Mouse (Mus musculus) heart, embryonic 14.5 days (tissue): ENCODE data around the gene Zfp94. TPM values are rescaled to one million over a fixed set of nuclear protein-coding genes. Genes with fewer than 3 reads are reported as not detected.

ENCODE experiments used
- ATAC-seq: fragments of 200-750 bp; cut with Nextera tagmentation; 2 replicates; pipeline ENCODE4 v1.8.0; 2017; ENCODE audit warnings: low read depth, moderate TSS enrichment; ENCODE audit not compliant: insufficient number of reproducible peaks, insufficient read depth, low FRiP score
- H3K27ac ChIP-seq, 2 experiments: fragments of 200-500 bp in 1 of 2; fragments of 300-500 bp in 1 of 2; sonication (generic) in 1 of 2; replicated peaks in 1 of 2; 2 replicates each; pipeline ENCODE4 v1.5.1; 2012 to 2014; ENCODE audit warnings: low read depth in 2 of 2, low read length in 2 of 2, control low read depth in 1 of 2, mild to moderate bottlenecking in 1 of 2, mixed read lengths in 1 of 2; ENCODE audit not compliant: control insufficient read depth in 1 of 2, insufficient read depth in 1 of 2
- H3K27me3 ChIP-seq: fragments of 300-500 bp; sonication (generic); 2 replicates; pipeline ENCODE4 v1.6.1; 2014; ENCODE audit warnings: mild to moderate bottlenecking, low read length, control low read depth; ENCODE audit not compliant: control insufficient read depth, insufficient read depth
- H3K36me3 ChIP-seq: fragments of 300-500 bp; sonication (generic); 2 replicates; pipeline ENCODE4 v1.6.1; 2014; ENCODE audit warnings: mild to moderate bottlenecking, control low read depth, low read length, mixed read lengths; ENCODE audit not compliant: control insufficient read depth, insufficient read depth
- H3K4me1 ChIP-seq, 2 experiments: fragments of 200-500 bp in 1 of 2; fragments of 300-500 bp in 1 of 2; sonication (generic) in 1 of 2; 2 replicates each; pipeline ENCODE4 v1.6.1; 2012 to 2014; ENCODE audit warnings: low read length in 2 of 2, control low read depth in 1 of 2, mixed read lengths in 1 of 2; ENCODE audit not compliant: control insufficient read depth in 2 of 2, insufficient read depth in 2 of 2
- H3K4me2 ChIP-seq: fragments of 300-500 bp; sonication (generic); 2 replicates; pipeline ENCODE4 v1.6.1; 2014; ENCODE audit warnings: mild to moderate bottlenecking, low read length
- H3K4me3 ChIP-seq, 2 experiments: fragments of 200-500 bp in 1 of 2; fragments of 300-500 bp in 1 of 2; sonication (generic) in 1 of 2; 2 replicates each; pipeline ENCODE4 v1.5.1; 2012 to 2014; ENCODE audit warnings: low read length in 2 of 2, mild to moderate bottlenecking in 2 of 2, control low read depth in 1 of 2, low read depth in 1 of 2, moderate library complexity in 1 of 2; ENCODE audit not compliant: control insufficient read depth in 1 of 2, insufficient read depth in 1 of 2
- H3K9ac ChIP-seq: fragments of 300-500 bp; sonication (generic); 2 replicates; pipeline ENCODE4 v1.6.1; 2014; ENCODE audit warnings: mild to moderate bottlenecking, low read length
- H3K9me3 ChIP-seq: fragments of 300-500 bp; sonication (generic); 2 replicates; pipeline ENCODE4 v1.6.1; 2016; ENCODE audit warnings: low read length, control low read depth; ENCODE audit not compliant: control insufficient read depth
- WGBS: fragments of 180-500 bp; shearing (Covaris S2); extraction: QIAGEN DNeasy Blood & Tissue Kit; methylation state at CpG from one replicate; pipeline ENCODE4 v1.1.7; 2014; 5-methylcytosine and 5-hydroxymethylcytosine counted together
- polyA plus RNA-seq: library from polyadenylated mRNA; unstranded; fragments of >200 nt; fragmentation: Nextera tagmentation; extraction: Ambion mirVana; gene quantifications from 2 replicates; pipeline ENCODE4 v1.2.1, GENCODE M21; 2014

The Zfp94 gene
- polyA plus RNA-seq, 1 experiment from 2014 or later, result 4.5 TPM

DNA sequence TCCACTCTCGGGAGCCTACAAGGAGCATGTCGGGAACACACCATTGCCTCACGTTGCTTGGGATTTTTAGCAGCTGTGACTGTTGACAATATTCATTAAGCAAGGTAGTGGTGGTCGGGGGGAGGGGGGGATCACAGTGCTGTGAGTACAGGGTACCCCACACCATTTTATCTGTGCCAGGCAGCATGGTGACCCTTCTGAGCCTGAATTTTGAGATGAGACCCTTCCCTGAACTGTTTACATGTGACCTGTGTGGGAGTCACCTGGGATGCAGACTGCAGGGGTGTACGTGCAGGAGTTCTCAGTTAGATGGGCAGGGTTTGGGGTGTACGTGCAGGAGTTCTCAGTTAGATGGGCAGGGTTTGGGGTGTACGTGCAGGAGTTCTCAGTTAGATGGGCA lies 20.1 kb downstream of the Zfp94 start:
- WGBS, result 90% methylated on average over 7 of the region's 7 CpGs
- no peaks in the 10 kb centered on the region for H3K9me3 ChIP-seq
- peaks cover 5 to 16% of the 10 kb centered on the region in 2 experiments; a peak in 3 of 4 replicates for H3K4me1 ChIP-seq
- no peak overlapping the region for H3K4me3 ChIP-seq
- H3K36me3 ChIP-seq, result peaks cover 58% of the 10 kb centered on the region
- no peaks in the 10 kb centered on the region for H3K27me3 ChIP-seq
- no peak overlapping the region for H3K9ac ChIP-seq
- no peak overlapping the region for H3K27ac ChIP-seq
- ATAC-seq, result no peak
- H3K4me2 ChIP-seq, result no peak overlapping the region

DNA sequence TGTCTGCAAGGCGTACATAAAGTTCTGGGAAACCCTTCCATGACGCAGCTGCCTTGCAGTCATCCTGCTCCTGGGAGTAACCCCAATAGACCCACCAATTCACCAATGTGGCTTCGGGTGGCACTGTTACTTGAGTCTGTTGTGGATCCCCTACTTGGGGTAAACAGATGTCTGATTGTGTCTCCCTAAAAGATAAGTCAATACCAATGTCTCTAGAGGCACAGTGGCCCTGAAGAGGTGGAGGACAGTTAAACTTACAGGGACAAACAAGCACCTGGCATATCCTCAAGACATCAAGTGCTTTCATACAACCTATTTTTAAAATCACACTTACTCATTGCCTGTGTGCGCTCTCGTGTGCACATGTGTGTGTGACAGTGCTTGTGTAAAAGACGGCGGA lies 21.1 kb downstream of the Zfp94 start:
- no peak overlapping the region for H3K9ac ChIP-seq
- no peaks in the 10 kb centered on the region for H3K9me3 ChIP-seq
- WGBS, result 95% methylated on average over 7 of the region's 7 CpGs
- peaks cover 68% of the 10 kb centered on the region for H3K36me3 ChIP-seq
- H3K27me3 ChIP-seq, result no peaks in the 10 kb centered on the region
- no peak for ATAC-seq
- peaks cover 3 to 12% of the 10 kb centered on the region in 2 experiments; a peak in 3 of 4 replicates for H3K4me1 ChIP-seq
- H3K4me2 ChIP-seq, result no peak overlapping the region
- H3K4me3 ChIP-seq, result no peak overlapping the region
- no peak overlapping the region for H3K27ac ChIP-seq

DNA sequence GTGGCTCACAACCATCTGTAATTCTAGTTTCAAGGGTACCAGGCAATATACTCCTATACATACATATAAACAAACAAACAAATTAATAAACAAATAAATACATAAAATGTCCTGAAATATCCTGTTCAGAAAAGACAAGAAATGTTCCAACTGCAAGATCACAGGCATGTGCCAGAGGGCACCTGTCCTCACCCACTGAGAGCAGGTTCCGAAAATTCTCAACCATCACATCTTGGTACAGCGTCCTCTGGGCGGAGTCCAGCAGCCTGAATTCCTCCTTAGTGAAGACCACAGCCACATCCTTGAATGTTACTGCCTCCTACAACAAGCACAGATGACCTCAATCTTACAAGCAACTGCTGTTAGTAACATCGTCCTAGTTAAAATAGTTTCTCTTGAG lies 21.7 kb downstream of the Zfp94 start:
- Histone ChIP-seq H3K4me3 (no peak overlapping the region), H3K9me3 (no peaks in the 10 kb centered on the region), H3K9ac (no peak overlapping the region), H3K36me3 (peaks cover 74% of the 10 kb centered on the region), H3K27me3 (no peaks in the 10 kb centered on the region), H3K4me1 (peaks cover 0 to 9% of the 10 kb centered on the region in 2 experiments; a peak in 1 of 4 replicates), H3K27ac (no peak overlapping the region), H3K4me2 (no peak overlapping the region)
- ATAC-seq, result no peak
- WGBS, result 98% methylated on average over 4 of the region's 4 CpGs

DNA sequence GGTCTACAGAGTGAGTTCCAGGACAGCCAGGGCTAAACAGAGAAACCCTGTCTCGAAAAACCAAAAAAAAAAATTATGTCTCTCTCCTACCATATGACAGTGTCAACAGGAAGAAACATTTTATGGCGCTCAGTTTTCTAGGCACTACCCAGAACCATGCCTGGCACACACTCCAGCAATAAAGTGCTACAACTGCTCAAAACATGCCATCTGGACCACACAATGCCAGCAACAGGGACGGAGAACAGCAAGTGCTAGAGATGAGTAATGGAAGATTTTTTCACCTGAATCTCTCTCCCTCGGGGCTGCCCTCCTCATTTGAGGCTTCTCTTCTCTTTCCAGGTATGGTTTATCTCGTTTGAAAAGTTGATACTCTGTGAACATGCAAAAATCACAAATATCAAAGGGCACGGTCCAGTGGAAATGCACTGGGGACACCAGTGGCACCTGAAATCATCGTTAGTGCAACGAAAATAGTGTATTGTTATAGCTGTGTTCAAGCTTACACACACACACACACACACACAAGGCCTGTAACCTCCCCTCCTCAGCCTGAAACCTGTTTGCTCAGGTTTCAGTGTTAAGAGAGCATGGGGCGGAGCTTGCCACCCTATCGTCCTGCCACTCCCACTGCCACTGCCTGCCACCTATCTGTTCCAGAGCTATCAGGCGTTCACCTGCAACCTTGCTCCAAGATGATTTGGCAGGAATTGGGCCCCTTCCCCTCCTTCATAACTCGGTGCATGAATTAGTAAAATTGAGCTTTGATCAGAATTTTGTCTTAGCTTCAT lies 23.2 kb downstream of the Zfp94 start:
- no peaks in the 10 kb centered on the region for H3K9me3 ChIP-seq
- H3K27ac ChIP-seq, result no peak overlapping the region
- no peak overlapping the region for H3K4me2 ChIP-seq
- no peak overlapping the region for H3K4me3 ChIP-seq
- WGBS, result 84% methylated on average over 12 of the region's 12 CpGs
- H3K9ac ChIP-seq, result no peak overlapping the region
- H3K4me1 ChIP-seq, result peaks cover 0 to 6% of the 10 kb centered on the region in 2 experiments; a peak in 1 of 4 replicates
- no peaks in the 10 kb centered on the region for H3K27me3 ChIP-seq
- H3K36me3 ChIP-seq, result peaks cover 77% of the 10 kb centered on the region
- no peak for ATAC-seq

DNA sequence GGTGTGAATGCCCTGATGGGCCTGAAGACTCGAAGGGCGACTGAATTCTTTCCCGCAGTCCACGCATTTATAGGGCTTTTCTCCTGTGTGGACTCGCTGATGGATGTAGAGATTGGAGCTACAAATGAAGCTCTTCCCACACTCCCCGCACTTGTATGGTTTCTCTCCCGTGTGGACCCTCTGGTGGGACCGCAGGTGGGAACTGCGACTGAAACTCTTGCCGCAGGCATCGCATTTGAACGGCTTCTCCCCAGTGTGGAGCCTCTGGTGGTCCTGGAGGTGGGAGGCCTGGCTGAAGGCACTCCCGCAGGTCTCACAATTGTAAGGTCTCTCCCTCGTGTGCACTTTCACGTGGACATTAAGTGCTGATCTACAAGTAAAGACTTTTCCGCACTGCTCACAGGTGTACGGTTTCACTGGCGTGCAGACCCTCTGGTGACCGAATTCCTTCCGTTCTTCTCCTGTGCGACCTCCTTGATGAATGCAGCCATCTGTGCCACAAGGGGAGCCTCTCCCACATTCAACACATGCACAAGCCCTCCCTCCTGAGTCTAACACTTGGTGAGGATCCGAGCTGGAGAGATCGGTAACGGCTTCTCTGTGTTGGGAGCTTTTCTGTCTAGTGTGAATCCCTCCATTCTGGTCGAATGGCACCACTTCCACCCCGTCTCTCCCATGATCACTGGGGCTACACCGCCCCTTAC lies 24.9 kb downstream of the Zfp94 start:
- no peak for ATAC-seq
- 85% methylated on average over 27 of the region's 27 CpGs for WGBS

DNA sequence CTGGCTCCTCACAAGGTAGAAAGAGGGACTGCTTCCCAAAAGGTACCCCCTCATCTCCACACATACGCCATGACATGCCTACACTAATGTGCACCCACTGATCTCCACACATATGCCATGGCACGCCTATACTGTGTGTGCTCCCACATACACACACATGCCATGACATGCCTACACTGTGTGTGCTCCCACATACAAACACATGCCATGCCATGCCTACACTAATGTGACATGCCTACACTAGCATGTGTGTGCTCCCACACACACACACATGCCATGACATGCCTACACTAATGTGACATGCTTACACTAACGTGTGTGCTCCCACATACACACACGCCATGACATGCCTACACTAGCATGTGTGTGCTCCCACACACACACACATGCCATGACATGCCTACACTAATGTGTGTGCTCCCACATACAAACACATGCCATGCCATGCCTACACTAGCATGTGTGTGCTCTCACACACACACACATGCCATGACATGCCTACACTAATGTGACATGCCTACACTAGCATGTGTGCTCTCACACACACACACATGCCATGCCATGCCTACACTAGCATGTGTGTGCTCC lies 26.3 kb downstream of the Zfp94 start:
- no peak overlapping the region for H3K4me3 ChIP-seq
- H3K9ac ChIP-seq, result no peak overlapping the region
- no peaks in the 10 kb centered on the region for H3K27me3 ChIP-seq
- WGBS, result 92% methylated on average over 4 of the region's 4 CpGs
- no peak for ATAC-seq
- H3K9me3 ChIP-seq, result no peaks in the 10 kb centered on the region
- H3K27ac ChIP-seq, result no peak overlapping the region
- no peaks in the 10 kb centered on the region for H3K4me1 ChIP-seq
- no peak overlapping the region for H3K4me2 ChIP-seq
- H3K36me3 ChIP-seq, result peaks cover 57% of the 10 kb centered on the region

More for the DNA sequence above, 24.9 kb downstream of the Zfp94 start:
- Histone ChIP-seq H3K27ac (no peak overlapping the region), H3K27me3 (no peaks in the 10 kb centered on the region), H3K4me3 (no peak overlapping the region), H3K4me1 (no peaks in the 10 kb centered on the region), H3K9ac (no peak overlapping the region), H3K9me3 (no peaks in the 10 kb centered on the region), H3K4me2 (no peak overlapping the region), H3K36me3 (peaks cover 70% of the 10 kb centered on the region)

DNA sequence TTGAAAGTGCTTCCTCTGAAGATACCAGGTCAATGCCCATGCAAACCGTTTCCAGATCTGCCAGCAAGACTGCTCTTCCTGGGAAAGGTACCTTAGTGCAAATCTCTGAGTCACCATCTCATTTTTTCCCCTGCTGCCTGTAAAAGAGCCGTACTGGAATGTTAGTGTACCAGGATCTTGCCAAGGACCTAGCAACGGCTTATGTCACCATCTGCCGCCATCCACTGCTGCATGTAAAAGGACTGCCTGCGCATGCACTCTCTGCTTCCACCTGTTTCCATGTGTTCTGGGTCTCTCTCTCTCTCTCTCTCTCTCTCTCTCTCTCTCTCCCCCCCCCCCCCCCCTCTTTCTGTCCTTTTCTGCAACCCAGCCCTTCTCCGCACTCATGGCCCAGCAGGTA lies 28.0 kb downstream of the Zfp94 start:
- no peak overlapping the region for H3K4me3 ChIP-seq
- no peaks in the 10 kb centered on the region for H3K9me3 ChIP-seq
- H3K27me3 ChIP-seq, result no peaks in the 10 kb centered on the region
- no peak overlapping the region for H3K27ac ChIP-seq
- no peaks in the 10 kb centered on the region for H3K4me1 ChIP-seq
- H3K9ac ChIP-seq, result no peak overlapping the region
- no peak overlapping the region for H3K4me2 ChIP-seq
- 83% methylated on average over 6 of the region's 6 CpGs for WGBS
- H3K36me3 ChIP-seq, result peaks cover 40% of the 10 kb centered on the region
- no peak for ATAC-seq
